Mouse (Mus musculus) cortical plate, adult 2 months (tissue): Measurements from ENCODE around the gene Gm21987.

Source experiments
- CTCF ChIP-seq: fragments of 200-500 bp; IDR thresholded peaks from 2 replicates; pipeline ENCODE4 v1.5.1; 2011; ENCODE audit warnings: mild to moderate bottlenecking, control low read depth, low read length; ENCODE audit not compliant: insufficient read depth; ENCODE audit errors: extremely low read depth
- POLR2A ChIP-seq: fragments of 200-500 bp; IDR thresholded peaks from 2 replicates; pipeline ENCODE4 v1.6.1; 2011; ENCODE audit warnings: mild to moderate bottlenecking, low read length, control low read depth; ENCODE audit not compliant: insufficient read depth; ENCODE audit errors: extremely low read depth

- TF ChIP-seq CTCF (no peak), POLR2A (no peak)
Measured at GRCm38 (mm10) chr16:38392126-38392894, 45.5 kb downstream of the Gm21987 start.
